Mouse (Mus musculus) heart, postnatal 0 days (tissue): ENCODE data around the gene Micu1.

Experiments used
- CTCF ChIP-seq: IDR thresholded peaks from 2 replicates; pipeline ENCODE4 v1.5.1; 2016; ENCODE audit warnings: antibody characterized with exemption, control low read depth, low read depth
- EP300 ChIP-seq: IDR thresholded peaks from 2 replicates; pipeline ENCODE4 v1.6.1; 2016; ENCODE audit warnings: antibody characterized with exemption, low read depth

- TF ChIP-seq EP300 (no peak), CTCF (no peak)
These were observed 144.1 kb downstream of the Micu1 start for GRCm38 (mm10) chr10:59846416-59846815.
